1 mouse cellular context compared by ENCODE assay signal in the genomic region with DNA sequence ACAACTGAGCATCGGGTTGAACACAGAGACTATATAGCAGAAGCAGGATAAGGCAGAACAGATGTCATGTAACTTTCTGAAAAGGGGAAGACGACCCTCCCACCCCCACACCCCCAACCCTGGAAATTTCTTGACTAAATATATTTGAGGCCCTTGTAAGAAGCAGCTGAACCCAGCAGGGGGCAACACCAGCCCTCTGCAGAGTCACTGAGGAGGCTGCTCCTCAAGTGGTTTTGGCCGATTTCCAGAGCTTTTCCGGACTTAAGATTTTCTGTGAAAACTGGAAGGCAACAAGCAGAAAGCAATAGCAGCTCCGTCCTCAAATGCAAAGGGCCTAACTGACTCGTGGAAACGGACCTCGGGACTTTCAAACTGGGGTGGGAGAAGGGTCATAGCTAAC.
TF ChIP-seq lines count a peak whose summit lies in the region.

No protein-coding gene starts in this region.

TF ChIP-seq in myocyte, 11 proteins besides CTCF, POLR2A, EP300 and RAD21 (continued from another document):
- no peak for TF ChIP-seq REST (IDR thresholded peaks at IDR 0.05; ENCODE audit: insufficient read depth, insufficient read length)
- no peak for TF ChIP-seq POLR2AphosphoS2 (IDR thresholded peaks at IDR 0.05; ENCODE audit: insufficient read length, low read depth)
- no peak for TF ChIP-seq MYOG (IDR thresholded peaks at IDR 0.05; ENCODE audit: control insufficient read depth in 1 of 3, insufficient read depth in 1 of 3, insufficient read length in 2 of 3, low read depth in 2 of 3)
- TF ChIP-seq USF1 (IDR thresholded peaks at IDR 0.05; ENCODE audit: low read depth): no peak
- TF ChIP-seq MYOD1 (IDR thresholded peaks at IDR 0.05; ENCODE audit: control insufficient read depth in 1 of 3, insufficient read length in 2 of 3, low read depth in 2 of 3): no peak
- no peak for TF ChIP-seq TCF12 (IDR thresholded peaks at IDR 0.05; ENCODE audit: insufficient read depth, poor library complexity, severe bottlenecking)
- no peak for TF ChIP-seq CEBPB (IDR thresholded peaks at IDR 0.05; ENCODE audit: insufficient read depth, poor library complexity, severe bottlenecking)
- no peak for TF ChIP-seq SRF (IDR thresholded peaks at IDR 0.05; ENCODE audit: control insufficient read depth, insufficient read length, low read depth)
- TF ChIP-seq MAX (IDR thresholded peaks at IDR 0.05; ENCODE audit: low read depth): no peak
